Mouse (Mus musculus) heart, embryonic 16.5 days (tissue): ENCODE measurements around the gene Wsb2. TPM values are rescaled to one million over a fixed set of nuclear protein-coding genes. Genes with fewer than 3 reads are reported as not detected.

Source experiments
- ATAC-seq: fragments of 200-750 bp; cut with Nextera tagmentation; replicated peaks from 2 replicates; pipeline ENCODE4 v1.8.0; 2017; ENCODE audit warnings: moderate number of reproducible peaks; ENCODE audit not compliant: insufficient read depth, low FRiP score; ENCODE audit errors: extremely low read depth
- H3K27ac ChIP-seq: fragments of 300-500 bp; sonication (generic); 2 replicates; pipeline ENCODE4 v1.5.1; 2014; ENCODE audit warnings: mild to moderate bottlenecking, low read length, control low read depth, moderate library complexity
- H3K27me3 ChIP-seq: fragments of 300-500 bp; sonication (generic); 2 replicates; pipeline ENCODE4 v1.6.1; 2014; ENCODE audit warnings: low read length, mixed read lengths; ENCODE audit not compliant: control insufficient read depth, insufficient read depth
- H3K36me3 ChIP-seq: fragments of 300-500 bp; sonication (generic); 2 replicates; pipeline ENCODE4 v1.6.1; 2014; ENCODE audit not compliant: control insufficient read depth, insufficient read depth
- H3K4me1 ChIP-seq: fragments of 300-500 bp; sonication (generic); 2 replicates; pipeline ENCODE4 v1.6.1; 2014; ENCODE audit warnings: low read length, mixed read lengths; ENCODE audit not compliant: control insufficient read depth, insufficient read depth
- H3K4me2 ChIP-seq: fragments of 300-500 bp; sonication (generic); 2 replicates; pipeline ENCODE4 v1.6.1; 2014; ENCODE audit warnings: low read depth, mild to moderate bottlenecking, control low read depth, low read length
- H3K4me3 ChIP-seq: fragments of 300-500 bp; sonication (generic); 2 replicates; pipeline ENCODE4 v1.5.1; 2014; ENCODE audit warnings: mild to moderate bottlenecking, control low read depth, low read length
- H3K9ac ChIP-seq: fragments of 300-500 bp; sonication (generic); 2 replicates; pipeline ENCODE4 v1.6.1; 2014; ENCODE audit warnings: low read length, control low read depth
- H3K9me3 ChIP-seq: fragments of 300-500 bp; sonication (generic); replicated peaks from 2 replicates; pipeline ENCODE4 v1.6.1; 2016; ENCODE audit warnings: low read length; ENCODE audit not compliant: control insufficient read depth
- WGBS: fragments of 180-500 bp; shearing (Covaris S2); extraction: QIAGEN DNeasy Blood & Tissue Kit; methylation state at CpG from one replicate; pipeline ENCODE4 v1.1.7; 2014; 5-methylcytosine and 5-hydroxymethylcytosine counted together
- polyA plus RNA-seq: library from polyadenylated mRNA; unstranded; fragments of >200 nt; fragmentation: Nextera tagmentation; extraction: Ambion mirVana; gene quantifications from 2 replicates; pipeline ENCODE4 v1.2.1, GENCODE M21; 2015

Wsb2 gene
- 75.1 and 86.8 TPM in 2 replicates for polyA plus RNA-seq

- no peaks in the 10 kb centered on the region for H3K36me3 ChIP-seq
- peak within 1 kb of the TSS; percentile 92 for H3K4me3 ChIP-seq
- H3K9ac ChIP-seq = peak within 1 kb of the TSS; percentile 96
- no peaks in the 10 kb centered on the region for H3K9me3 ChIP-seq
- ATAC-seq = peak; percentile 75
- H3K4me1 ChIP-seq = peaks cover 45% of the 10 kb centered on the region
- 0% methylated on average over 23 of the region's 54 CpGs for WGBS
- H3K27me3 ChIP-seq = no peaks in the 10 kb centered on the region
- peak within 1 kb of the TSS; percentile 95 for H3K27ac ChIP-seq
- H3K4me2 ChIP-seq = peak within 1 kb of the TSS; percentile 89
Measured at GRCm38 (mm10) chr5:117357129-117357477, at the start of gene Wsb2. TSS of gene Wsb2 (plus strand) at chr5:117357304.

GRCm38 (mm10) chr5:117307699-117308098 is 49.4 kb upstream of the Wsb2 start:
- no peaks in the 10 kb centered on the region for H3K27me3 ChIP-seq
- no peak overlapping the region for H3K27ac ChIP-seq
- no peak overlapping the region for H3K9ac ChIP-seq
- no peaks in the 10 kb centered on the region for H3K36me3 ChIP-seq
- H3K4me2 ChIP-seq = no peak overlapping the region
- 0 out of 2 replicates have a peak, but pooled peaks cover 2% of the 10 kb centered on the region for H3K9me3 ChIP-seq
- H3K4me1 ChIP-seq = peaks cover 5% of the 10 kb centered on the region
- no peak overlapping the region for H3K4me3 ChIP-seq
- WGBS = 26% methylated on average over 11 of the region's 11 CpGs
- ATAC-seq = 0 out of 2 replicates have a peak, but pooled peaks have one; percentile 26

DNA sequence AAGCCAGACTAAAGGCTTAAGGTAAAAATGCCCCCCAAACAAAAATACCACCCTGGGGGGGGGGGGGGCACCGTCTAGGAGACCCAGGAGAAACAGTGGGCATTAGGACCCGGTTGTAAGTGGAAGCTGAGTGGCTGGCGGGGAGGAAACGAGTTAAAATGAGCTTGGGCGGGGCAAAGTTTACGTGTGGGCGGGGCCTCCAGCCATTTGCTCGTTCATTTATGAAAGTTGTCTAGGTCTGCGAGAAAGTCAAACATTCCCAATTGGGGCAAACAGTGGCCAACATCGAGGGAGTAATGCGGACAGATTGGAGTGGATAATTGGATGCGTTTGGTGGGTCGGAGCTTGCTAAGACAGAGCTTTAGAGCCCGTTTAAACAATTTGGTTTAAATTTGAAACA is 43.7 kb upstream of the Wsb2 start:
- no peaks in the 10 kb centered on the region for H3K27me3 ChIP-seq
- H3K4me2 ChIP-seq = peak overlapping the region; percentile 60
- no peaks in the 10 kb centered on the region for H3K36me3 ChIP-seq
- ATAC-seq = no peak
- no peak overlapping the region for H3K9ac ChIP-seq
- H3K4me3 ChIP-seq = peak overlapping the region; percentile 44
- H3K4me1 ChIP-seq = peaks cover 9% of the 10 kb centered on the region
- H3K27ac ChIP-seq = no peak overlapping the region
- no peaks in the 10 kb centered on the region for H3K9me3 ChIP-seq
- WGBS = 20% methylated on average over 14 of the region's 14 CpGs

DNA sequence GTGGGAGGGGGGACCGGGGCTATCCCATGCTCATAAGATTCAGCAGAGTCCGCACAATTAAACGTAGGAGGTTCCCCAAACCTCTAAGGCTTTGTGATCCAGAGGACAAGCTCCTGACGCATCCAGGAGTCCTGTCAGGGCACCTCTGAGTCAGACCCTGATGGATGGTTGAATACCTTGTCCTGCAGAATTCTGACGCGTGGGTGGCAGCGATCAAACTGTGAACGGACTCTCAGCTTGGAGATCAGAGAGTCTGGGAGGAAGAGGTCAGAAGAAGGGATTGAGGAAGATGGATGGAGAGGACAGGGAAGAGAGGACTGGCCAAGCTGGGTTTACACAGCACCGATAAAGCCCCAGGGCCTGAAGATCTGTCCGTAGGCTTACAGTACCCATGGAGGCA is 43.2 kb upstream of the Wsb2 start:
- H3K27ac ChIP-seq = no peak overlapping the region
- ATAC-seq = no peak
- H3K4me3 ChIP-seq = peak overlapping the region; percentile 44
- H3K4me2 ChIP-seq = peak overlapping the region; percentile 60
- H3K9ac ChIP-seq = no peak overlapping the region
- H3K27me3 ChIP-seq = no peaks in the 10 kb centered on the region
- H3K9me3 ChIP-seq = no peaks in the 10 kb centered on the region
- WGBS = 31% methylated on average over 10 of the region's 10 CpGs
- H3K4me1 ChIP-seq = peaks cover 9% of the 10 kb centered on the region
- no peaks in the 10 kb centered on the region for H3K36me3 ChIP-seq

DNA sequence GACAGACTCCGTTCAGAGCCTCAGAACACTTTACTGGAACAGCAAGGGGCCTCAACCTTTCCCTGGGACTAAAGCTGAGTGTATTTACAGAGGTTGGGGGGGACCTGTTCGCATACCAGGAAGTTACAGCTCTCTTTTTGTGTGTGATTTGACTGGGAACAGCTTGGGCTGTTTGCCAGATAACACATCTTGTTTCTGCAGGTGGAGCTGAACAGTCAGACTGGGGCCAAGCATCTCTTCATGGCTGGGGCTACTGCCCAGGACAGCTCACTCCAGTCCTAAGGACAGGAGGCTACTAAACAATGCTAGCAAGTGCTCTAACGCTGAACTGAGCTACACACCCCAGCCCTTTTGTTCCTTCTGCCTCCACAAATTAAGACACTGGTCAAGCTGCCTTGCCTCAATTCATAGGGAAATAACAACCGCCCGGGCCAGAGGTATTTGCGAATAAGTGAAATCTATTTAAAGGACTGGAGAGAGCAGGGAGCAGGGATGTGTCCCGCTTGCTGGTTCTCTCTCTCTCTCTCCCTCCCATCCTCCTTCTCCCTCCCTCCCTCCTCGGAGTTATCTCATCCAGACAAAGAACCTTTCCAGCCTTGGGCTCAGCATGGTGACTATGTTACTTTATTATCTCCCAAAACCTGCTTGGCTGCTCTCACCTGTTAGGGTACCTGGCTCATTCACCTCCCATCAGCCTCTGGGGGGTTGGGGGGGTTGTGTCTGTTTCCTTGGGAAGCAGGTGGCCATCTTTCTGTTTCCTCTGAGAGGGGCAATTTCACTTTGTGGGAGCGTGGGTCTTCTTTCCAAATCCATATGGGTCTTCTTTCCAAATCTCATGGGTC is 42.3 kb upstream of the Wsb2 start:
- Histone ChIP-seq H3K27me3 (no peaks in the 10 kb centered on the region), H3K27ac (no peak overlapping the region), H3K4me3 (no peak overlapping the region), H3K9ac (no peak overlapping the region), H3K4me2 (no peak overlapping the region), H3K9me3 (no peaks in the 10 kb centered on the region), H3K4me1 (peaks cover 9% of the 10 kb centered on the region), H3K36me3 (no peaks in the 10 kb centered on the region)
- ATAC-seq = no peak
- 27% methylated on average over 9 of the region's 9 CpGs for WGBS

GRCm38 (mm10) chr5:117318741-117319629 is 38.1 kb upstream of the Wsb2 start, which contains the start of gene Vsig10:
TSS of gene Vsig10 (plus strand) at chr5:117319083.
- no peaks in the 10 kb centered on the region for H3K36me3 ChIP-seq
- under 1% methylated on average over 79 of the region's 81 CpGs for WGBS
- H3K4me3 ChIP-seq = peak within 1 kb of the TSS; percentile 83
- no peaks in the 10 kb centered on the region for H3K27me3 ChIP-seq
- ATAC-seq = peak; percentile 79
- no peaks in the 10 kb centered on the region for H3K9me3 ChIP-seq
- peak within 1 kb of the TSS; percentile 95 for H3K4me2 ChIP-seq
- H3K27ac ChIP-seq = peak within 1 kb of the TSS; percentile 83
- H3K9ac ChIP-seq = peak within 1 kb of the TSS; percentile 80
- H3K4me1 ChIP-seq = peaks cover 14% of the 10 kb centered on the region

DNA sequence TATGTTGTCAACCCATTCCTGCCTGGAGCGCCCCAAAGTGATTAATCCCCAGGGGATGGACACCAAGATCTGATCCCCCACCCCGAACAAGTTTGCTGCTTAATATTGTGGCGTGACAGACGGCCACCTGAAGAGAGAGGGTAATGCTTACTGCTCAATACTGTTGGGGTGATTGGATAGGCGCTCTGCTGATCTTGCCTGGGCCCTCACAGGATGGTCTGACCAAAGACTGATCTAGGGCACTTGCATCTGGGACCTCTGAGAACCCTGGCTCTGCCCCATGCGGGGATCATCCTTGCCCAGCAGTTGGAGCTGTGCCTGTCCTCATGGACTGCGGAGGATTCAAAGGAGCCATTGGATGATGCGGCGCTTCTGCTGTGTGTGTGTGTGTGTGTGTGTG is 33.4 kb upstream of the Wsb2 start:
- no peak overlapping the region for H3K27ac ChIP-seq
- no peaks in the 10 kb centered on the region for H3K27me3 ChIP-seq
- no peak for ATAC-seq
- H3K36me3 ChIP-seq = no peaks in the 10 kb centered on the region
- WGBS = 83% methylated on average over 9 of the region's 9 CpGs
- H3K4me2 ChIP-seq = no peak overlapping the region
- H3K9me3 ChIP-seq = no peaks in the 10 kb centered on the region
- H3K4me3 ChIP-seq = no peak overlapping the region
- H3K4me1 ChIP-seq = peaks cover 5% of the 10 kb centered on the region; the same call in 1 of the 2 replicates
- no peak overlapping the region for H3K9ac ChIP-seq

DNA sequence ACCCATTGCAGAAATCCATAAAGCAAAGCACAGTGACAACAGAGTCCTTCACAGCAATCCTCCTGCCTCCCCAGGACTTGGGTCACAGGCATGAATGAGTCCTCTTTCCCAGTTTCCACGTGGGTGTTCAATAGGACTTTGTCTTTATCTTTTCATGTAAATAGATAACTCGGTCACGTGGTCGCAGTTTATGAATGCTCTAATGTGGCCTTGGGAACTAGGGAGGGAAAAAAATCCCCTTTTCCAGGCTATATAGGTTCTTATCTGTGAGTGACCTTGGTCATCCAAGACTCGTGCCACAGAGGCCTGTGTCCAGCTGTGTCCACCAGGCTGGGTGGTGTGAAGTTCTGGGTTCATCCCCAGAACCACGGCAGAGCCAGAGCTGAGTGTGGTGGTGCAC is 30.7 kb upstream of the Wsb2 start:
- Histone ChIP-seq H3K9ac (no peak overlapping the region), H3K4me2 (no peak overlapping the region), H3K4me1 (no peaks in the 10 kb centered on the region), H3K4me3 (no peak overlapping the region), H3K9me3 (no peaks in the 10 kb centered on the region), H3K27me3 (no peaks in the 10 kb centered on the region), H3K36me3 (no peaks in the 10 kb centered on the region), H3K27ac (no peak overlapping the region)
- no peak for ATAC-seq
- 56% methylated on average over 6 of the region's 6 CpGs for WGBS

- no peak overlapping the region for H3K4me3 ChIP-seq
- WGBS = 89% methylated on average over 7 of the region's 7 CpGs
- ATAC-seq = no peak
- no peak overlapping the region for H3K4me2 ChIP-seq
- H3K27me3 ChIP-seq = no peaks in the 10 kb centered on the region
- peaks cover 6% of the 10 kb centered on the region; the same call in 1 of the 2 replicates for H3K36me3 ChIP-seq
- H3K4me1 ChIP-seq = no peaks in the 10 kb centered on the region
- no peak overlapping the region for H3K9ac ChIP-seq
- H3K9me3 ChIP-seq = no peaks in the 10 kb centered on the region
- H3K27ac ChIP-seq = no peak overlapping the region
Measured at GRCm38 (mm10) chr5:117330457-117330856, 26.6 kb upstream of the Wsb2 start.
